Mouse (Mus musculus) cerebellum, adult 8-10 months (tissue): ENCODE results near the gene Cep83.

Experiments used
- DNase-seq: peaks from one replicate; pipeline ENCODE4 v3.0.0; 2022

Gene Cep83

GRCm38 (mm10) chr10:94780618-94781262 is 92.3 kb downstream of the Cep83 start:
- no peak for DNase-seq

- no peak for DNase-seq
Observed at GRCm38 (mm10) chr10:94789205-94789604, 100.8 kb downstream of the Cep83 start.

- no peak for DNase-seq
Observed at GRCm38 (mm10) chr10:94793914-94794313, 105.5 kb downstream of the Cep83 start.

- no peak for DNase-seq
Observed at GRCm38 (mm10) chr10:94794666-94795244, 106.3 kb downstream of the Cep83 start.

GRCm38 (mm10) chr10:94798128-94798527 is 109.7 kb downstream of the Cep83 start:
- DNase-seq, result no peak

- no peak for DNase-seq
Observed at GRCm38 (mm10) chr10:94799485-94800239, 111.2 kb downstream of the Cep83 start.

- DNase-seq, result no peak
Observed at GRCm38 (mm10) chr10:94800677-94801354, 112.4 kb downstream of the Cep83 start.

GRCm38 (mm10) chr10:94804029-94804908 is 115.8 kb downstream of the Cep83 start:
- no peak for DNase-seq

- DNase-seq, result no peak
Observed at GRCm38 (mm10) chr10:94804909-94805220, 116.4 kb downstream of the Cep83 start.

- no peak for DNase-seq
Observed at GRCm38 (mm10) chr10:94807323-94807722, 118.9 kb downstream of the Cep83 start.

GRCm38 (mm10) chr10:94808275-94808674 is 119.8 kb downstream of the Cep83 start:
- DNase-seq, result no peak

GRCm38 (mm10) chr10:94809946-94810472 is 121.6 kb downstream of the Cep83 start:
- DNase-seq, result no peak

GRCm38 (mm10) chr10:94811907-94812851 is 123.7 kb downstream of the Cep83 start:
- DNase-seq, result no peak

- no peak for DNase-seq
Observed at GRCm38 (mm10) chr10:94818127-94818526, 129.7 kb downstream of the Cep83 start.

- peak; percentile 32 for DNase-seq
Observed at GRCm38 (mm10) chr10:94818781-94819665, 130.6 kb downstream of the Cep83 start.

GRCm38 (mm10) chr10:94823971-94824760 is 135.7 kb downstream of the Cep83 start:
- DNase-seq, result no peak

- no peak for DNase-seq
Observed at GRCm38 (mm10) chr10:94825951-94826350, 137.5 kb downstream of the Cep83 start.

GRCm38 (mm10) chr10:94826436-94826835 is 138.0 kb downstream of the Cep83 start:
- DNase-seq, result no peak

GRCm38 (mm10) chr10:94827325-94827724 is 138.9 kb downstream of the Cep83 start:
- DNase-seq, result no peak
